Mouse (Mus musculus) G1E (cell line): ENCODE measurements at regions not wholly inside any gene's neighbourhood (a gene's known extent, or its start where the extent isn't known, plus 50 kb on each side); places are given as distances from the start of the nearest gene placed in this dataset.

Experiments used
- ATAC-seq: 2 replicates; pipeline ENCODE4 v1.8.0; 2016; ENCODE audit warnings: mild to moderate bottlenecking; ENCODE audit not compliant: insufficient number of reproducible peaks, poor library complexity, low FRiP score, severe bottlenecking; ENCODE audit errors: extremely low read depth
- DNase-seq: peaks from one replicate; pipeline ENCODE4 v3.0.0; 2012; ENCODE audit warnings: low spot score
- H3K27me3 ChIP-seq: 2 replicates; pipeline ENCODE4 v1.6.1; 2012; ENCODE audit warnings: mild to moderate bottlenecking, low read length, inconsistent platforms; ENCODE audit not compliant: insufficient read depth
- H3K36me3 ChIP-seq: replicated peaks from 2 replicates; pipeline ENCODE3; 2012; ENCODE audit warnings: mild to moderate bottlenecking, inconsistent platforms
- H3K4me1 ChIP-seq: 2 replicates; pipeline ENCODE4 v1.6.1; 2012; ENCODE audit warnings: low read depth, low read length, inconsistent platforms, mixed read lengths; ENCODE audit not compliant: insufficient read depth
- H3K4me3 ChIP-seq: 2 replicates; pipeline ENCODE4 v1.5.1; 2012; ENCODE audit warnings: low read depth, mild to moderate bottlenecking, inconsistent platforms, low read length, moderate library complexity, mixed read lengths
- H3K9me3 ChIP-seq: replicated peaks from 2 replicates; pipeline ENCODE4 v1.6.1; 2012; ENCODE audit warnings: inconsistent platforms
- CTCF ChIP-seq: IDR thresholded peaks from 2 replicates; pipeline ENCODE4 v1.5.1; 2012; ENCODE audit warnings: low read depth, low read length, inconsistent platforms, mixed read lengths
- GATA1 ChIP-seq: IDR thresholded peaks from 2 replicates; pipeline ENCODE4 v1.6.1; 2012; ENCODE audit warnings: borderline replicate concordance, low read length, inconsistent platforms, mixed read lengths
- GATA2 ChIP-seq: IDR thresholded peaks from 2 replicates; pipeline ENCODE4 v1.6.1; 2012; ENCODE audit warnings: low read depth, low read length, inconsistent platforms, borderline replicate concordance
- POLR2AphosphoS5 ChIP-seq: IDR thresholded peaks from 2 replicates; pipeline ENCODE4 v1.6.1; 2012; ENCODE audit warnings: low read depth, low read length, inconsistent platforms; ENCODE audit not compliant: insufficient replicate concordance
- TAL1 ChIP-seq: conservative IDR thresholded peaks from 2 replicates; pipeline ENCODE4 v1.6.1; 2012; ENCODE audit warnings: low read depth, low read length, inconsistent platforms, mixed read lengths

DNA sequence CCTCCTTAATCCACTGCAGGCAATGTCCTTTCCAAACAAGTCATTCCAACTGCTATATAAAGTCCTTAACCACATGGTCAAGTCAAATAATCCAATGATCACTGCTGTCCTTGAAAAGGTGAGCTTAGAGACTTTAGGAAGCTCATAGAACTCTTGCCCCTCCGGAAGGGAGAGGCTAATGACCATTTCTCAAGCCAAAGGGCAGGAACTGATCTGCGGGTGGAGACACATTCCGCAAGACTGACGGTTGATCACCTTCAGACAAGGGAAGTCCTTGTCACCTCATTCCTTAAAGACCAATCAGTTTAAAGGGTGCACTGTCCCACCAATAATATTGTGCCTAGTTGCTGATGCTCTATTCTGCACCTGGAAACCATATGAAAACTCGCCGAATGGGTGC is 96.4 kb upstream of the Id4 start:
- H3K4me3 ChIP-seq = no peak overlapping the region
- H3K4me1 ChIP-seq = no peaks in the 10 kb centered on the region
- no peak for TF ChIP-seq GATA1
- no peak for TF ChIP-seq CTCF
- TF ChIP-seq GATA2 = no peak
- no peak for TF ChIP-seq POLR2AphosphoS5
- TF ChIP-seq TAL1 = no peak
- DNase-seq = no peak
- no peaks in the 10 kb centered on the region for H3K36me3 ChIP-seq
- peaks cover 34% of the 10 kb centered on the region for H3K9me3 ChIP-seq
- no peaks in the 10 kb centered on the region for H3K27me3 ChIP-seq
- ATAC-seq = no peak

DNA sequence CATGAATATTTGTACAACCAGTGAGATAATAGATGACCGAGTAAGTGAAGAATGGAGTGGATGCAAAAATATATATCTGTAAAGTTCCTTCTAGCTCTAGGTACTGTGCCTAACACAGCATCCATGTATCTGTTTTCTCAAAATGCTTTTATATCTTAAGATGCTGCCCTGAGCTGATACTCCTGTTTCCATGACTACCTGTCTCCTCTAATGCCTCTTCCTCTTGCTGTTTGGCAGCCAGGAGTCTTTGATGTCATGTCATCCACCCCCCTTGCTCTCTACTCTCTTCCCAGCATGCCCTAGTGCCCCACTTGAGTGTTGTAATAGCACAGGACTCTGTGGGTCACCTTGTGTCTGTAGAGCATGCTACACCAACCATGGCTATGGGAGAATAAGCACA is 95.2 kb upstream of the Id4 start:
- ATAC-seq (no peak), DNase-seq (no peak)
- Histone ChIP-seq H3K36me3 (no peaks in the 10 kb centered on the region), H3K4me1 (no peaks in the 10 kb centered on the region), H3K27me3 (no peaks in the 10 kb centered on the region), H3K4me3 (no peak overlapping the region), H3K9me3 (peaks cover 35% of the 10 kb centered on the region)
- TF ChIP-seq CTCF = no peak
- TF ChIP-seq TAL1 = no peak
- TF ChIP-seq POLR2AphosphoS5 = no peak
- TF ChIP-seq GATA1 = no peak
- no peak for TF ChIP-seq GATA2

DNA sequence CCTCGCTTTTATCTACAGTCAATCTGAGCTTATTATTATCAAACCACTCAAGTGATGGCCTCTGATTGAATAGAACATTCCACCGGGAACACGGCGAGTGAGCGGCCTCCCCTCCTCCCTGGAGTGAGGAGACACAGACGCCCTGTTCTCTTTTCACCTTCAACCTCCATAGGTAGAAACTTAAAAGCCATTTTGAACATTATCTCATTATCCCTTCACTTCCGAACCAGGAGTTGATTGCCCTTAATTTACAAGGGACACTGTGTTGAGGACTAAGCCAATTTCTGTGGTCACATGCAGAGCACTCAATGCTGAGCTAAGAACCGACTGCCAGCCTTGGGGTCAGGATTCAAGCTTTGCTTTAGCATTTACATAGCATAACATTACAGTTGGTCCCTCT is 93.1 kb upstream of the Id4 start:
- Histone ChIP-seq H3K4me1 (no peaks in the 10 kb centered on the region), H3K27me3 (no peaks in the 10 kb centered on the region), H3K9me3 (peaks cover 44% of the 10 kb centered on the region), H3K4me3 (no peak overlapping the region), H3K36me3 (no peaks in the 10 kb centered on the region)
- DNase-seq (no peak), ATAC-seq (no peak)
- TF ChIP-seq TAL1 (no peak), GATA2 (no peak), POLR2AphosphoS5 (no peak), CTCF (no peak), GATA1 (no peak)

DNA sequence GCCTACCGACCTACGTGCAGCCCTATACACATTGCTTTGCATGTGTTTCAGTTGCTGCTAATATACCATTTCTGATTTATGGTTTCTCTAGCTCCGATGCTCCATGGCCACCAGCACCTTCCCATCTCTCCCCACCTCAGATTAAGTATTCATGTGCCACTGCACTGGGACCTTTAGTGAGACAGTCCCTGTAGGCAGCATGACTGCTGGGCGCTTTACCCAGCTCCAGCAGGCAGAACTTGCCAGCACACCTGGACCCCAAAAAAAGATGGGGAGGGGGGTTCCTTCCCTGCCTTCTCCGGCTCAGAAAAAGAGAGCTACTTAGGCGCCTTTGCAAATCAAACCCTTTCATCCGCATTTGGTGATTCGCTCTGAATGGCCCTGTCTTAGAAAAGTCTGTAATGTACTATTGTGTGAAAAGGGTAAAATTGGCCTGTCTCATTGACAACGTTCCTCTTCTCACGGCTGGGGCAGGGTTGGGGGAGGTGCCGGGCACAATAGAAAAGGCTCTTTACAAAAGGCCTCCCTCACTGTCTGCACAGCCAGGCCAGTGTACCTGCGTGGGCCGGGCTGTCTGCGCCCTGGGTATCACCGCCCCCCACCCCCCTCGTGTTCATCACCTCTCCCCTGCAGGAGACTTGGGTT is 89.6 kb upstream of the Id4 start:
- H3K36me3 ChIP-seq = no peaks in the 10 kb centered on the region

DNA sequence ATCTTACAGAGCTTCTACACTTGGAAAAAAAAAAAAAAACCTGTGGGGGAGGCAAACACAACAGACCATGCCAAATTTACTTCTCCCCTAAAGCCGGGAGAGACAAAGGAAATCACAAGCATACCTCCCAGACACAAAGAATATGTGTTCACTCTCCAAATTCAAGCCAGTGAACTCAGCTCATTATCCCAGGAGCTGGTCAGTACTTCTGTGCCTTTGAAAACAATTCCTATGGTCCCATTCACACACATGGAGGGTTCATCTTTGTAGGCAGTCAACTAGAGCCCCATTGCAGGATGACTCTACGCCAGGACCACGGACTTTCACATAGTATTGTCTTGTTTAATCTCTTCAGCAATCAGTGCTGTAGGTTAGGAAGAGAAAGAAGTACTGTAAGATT is 89.0 kb upstream of the Id4 start:
- no peak for ATAC-seq

More for the DNA sequence above, 89.6 kb upstream of the Id4 start:
- Histone ChIP-seq H3K4me3 (no peak overlapping the region), H3K9me3 (peaks cover 40% of the 10 kb centered on the region), H3K27me3 (no peaks in the 10 kb centered on the region), H3K4me1 (no peaks in the 10 kb centered on the region)
- no peak for DNase-seq
- TF ChIP-seq POLR2AphosphoS5 (no peak), GATA2 (no peak), GATA1 (no peak), TAL1 (no peak), CTCF (no peak)
- no peak for ATAC-seq

DNA sequence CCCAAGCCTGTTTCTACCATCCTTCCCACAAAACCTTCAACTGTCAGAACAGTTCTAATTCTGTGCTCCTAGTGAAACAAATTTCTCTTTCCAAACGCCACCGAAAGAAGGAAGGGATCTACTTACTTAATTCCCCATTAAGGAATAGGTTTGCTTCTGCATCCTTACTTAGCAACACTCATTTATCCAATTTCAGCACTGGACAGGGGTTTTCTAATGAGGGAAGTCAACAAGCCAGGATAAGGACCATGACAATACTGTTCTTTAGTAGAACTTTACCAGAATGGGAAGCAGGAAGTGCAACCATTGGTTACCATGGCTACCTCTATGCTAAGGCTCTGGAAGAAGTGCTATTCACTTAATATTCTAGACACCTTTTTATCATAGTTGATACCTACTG is 68.6 kb upstream of the Id4 start:
- Histone ChIP-seq H3K9me3 (peaks cover 40% of the 10 kb centered on the region), H3K36me3 (no peaks in the 10 kb centered on the region), H3K4me3 (no peak overlapping the region), H3K4me1 (no peaks in the 10 kb centered on the region), H3K27me3 (no peaks in the 10 kb centered on the region)
- TF ChIP-seq GATA2 (no peak), TAL1 (no peak), GATA1 (no peak), CTCF (no peak), POLR2AphosphoS5 (no peak)
- ATAC-seq (no peak), DNase-seq (no peak)

More for the DNA sequence above, 89.0 kb upstream of the Id4 start:
- Histone ChIP-seq H3K4me1 (no peaks in the 10 kb centered on the region), H3K9me3 (peaks cover 41% of the 10 kb centered on the region), H3K27me3 (no peaks in the 10 kb centered on the region), H3K36me3 (no peaks in the 10 kb centered on the region), H3K4me3 (no peak overlapping the region)
- DNase-seq = no peak
- TF ChIP-seq GATA2 = no peak
- TF ChIP-seq POLR2AphosphoS5 = no peak
- no peak for TF ChIP-seq TAL1
- no peak for TF ChIP-seq CTCF
- TF ChIP-seq GATA1 = no peak
